Mouse (Mus musculus) brain, adult 2 months (tissue): ENCODE data around the gene Mymx.
A peak's percentile ranks its signal among the peaks of the same experiment; 100 is the strongest.
"Not testable (repeated sequence)": the region's sequence is repeated elsewhere in the genome, so short reads cannot be mapped to it uniquely, and the experiment has no call there.

Experiments
- DNase-seq: peaks from one replicate; pipeline ENCODE4 v3.0.0; 2011; ENCODE audit warnings: low read depth, low spot score

Gene Mymx

GRCm38 (mm10) chr17:45601877-45602304 lies at the start of gene Mymx:
TSS of gene Mymx (minus strand) at chr17:45602102.
- DNase-seq: no peak

- DNase-seq: no peak
These were observed 42.3 kb upstream of the Mymx start for GRCm38 (mm10) chr17:45644185-45644584.

- peak; percentile 87 for DNase-seq
These were observed 40.8 kb upstream of the Mymx start for GRCm38 (mm10) chr17:45642701-45643100.

GRCm38 (mm10) chr17:45641981-45642380 lies 40.1 kb upstream of the Mymx start:
- DNase-seq: no peak

GRCm38 (mm10) chr17:45638596-45639295 lies 36.8 kb upstream of the Mymx start:
- DNase-seq: no peak

- DNase-seq: no peak
These were observed 32.1 kb upstream of the Mymx start for GRCm38 (mm10) chr17:45634033-45634432.

- no peak for DNase-seq
These were observed 30.0 kb upstream of the Mymx start for GRCm38 (mm10) chr17:45631940-45632339.

GRCm38 (mm10) chr17:45630992-45631391 lies 29.1 kb upstream of the Mymx start:
- DNase-seq: no peak

- DNase-seq: peak; percentile 91
These were observed 28.2 kb upstream of the Mymx start for GRCm38 (mm10) chr17:45629861-45630694.

GRCm38 (mm10) chr17:45628885-45629855 lies 27.3 kb upstream of the Mymx start:
- DNase-seq: no peak

- no peak for DNase-seq
These were observed 26.3 kb upstream of the Mymx start for GRCm38 (mm10) chr17:45628160-45628559.

- DNase-seq: peak; percentile 92
These were observed 24.8 kb upstream of the Mymx start for GRCm38 (mm10) chr17:45626577-45627134.

- DNase-seq: not testable (repeated sequence)
These were observed 21.5 kb upstream of the Mymx start for GRCm38 (mm10) chr17:45623425-45623824.

- DNase-seq: no peak
These were observed 17.7 kb upstream of the Mymx start for GRCm38 (mm10) chr17:45619386-45620256.

GRCm38 (mm10) chr17:45618941-45619385 lies 17.1 kb upstream of the Mymx start:
- DNase-seq: no peak

GRCm38 (mm10) chr17:45617655-45618054 lies 15.8 kb upstream of the Mymx start:
- no peak for DNase-seq

- no peak for DNase-seq
These were observed 14.8 kb upstream of the Mymx start for GRCm38 (mm10) chr17:45616679-45617078.

- DNase-seq: no peak
These were observed 14.2 kb upstream of the Mymx start for GRCm38 (mm10) chr17:45616046-45616650.

- no peak for DNase-seq
These were observed 11.0 kb upstream of the Mymx start for GRCm38 (mm10) chr17:45612921-45613320.

GRCm38 (mm10) chr17:45612008-45612407 lies 10.1 kb upstream of the Mymx start:
- DNase-seq: no peak
